Mouse (Mus musculus) testis, postnatal 14 days (tissue): ENCODE measurements around the gene Slc4a10.
"Not testable (repeated sequence)": the region's sequence is repeated elsewhere in the genome, so short reads cannot be mapped to it uniquely, and the experiment has no call there.

Experiments
- DNase-seq: peaks from one replicate; pipeline ENCODE4 v3.0.0; 2021; ENCODE audit warnings: low spot score

Slc4a10 gene

DNA sequence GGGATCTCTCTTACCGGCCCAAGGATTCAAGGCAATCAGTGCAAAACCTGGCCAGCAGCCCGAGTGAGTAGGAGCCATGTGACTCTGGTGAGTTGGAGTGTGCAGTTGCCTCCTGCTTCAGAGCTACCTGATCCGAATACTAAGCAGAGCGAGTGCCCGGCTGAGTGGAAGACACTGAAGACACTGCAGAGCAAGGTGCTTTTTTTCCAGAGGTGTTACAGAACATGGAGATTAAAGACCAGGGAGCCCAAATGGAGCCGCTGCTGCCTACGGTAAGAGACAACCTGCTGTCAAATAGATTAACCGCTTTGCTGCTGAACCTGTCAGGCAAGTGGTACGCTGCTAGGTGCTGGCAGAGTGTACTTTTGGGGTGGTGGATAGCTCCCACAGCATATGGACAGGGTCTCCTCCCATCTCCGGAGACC lies at the start of gene Slc4a10:
TSS of gene Slc4a10 (plus strand) at position 42 of the 425 bp plus-strand sequence.
- DNase-seq: no peak

GRCm38 (mm10) chr2:62001251-62001650 lies 45.0 kb upstream of the Slc4a10 start:
- not testable (repeated sequence) for DNase-seq

DNA sequence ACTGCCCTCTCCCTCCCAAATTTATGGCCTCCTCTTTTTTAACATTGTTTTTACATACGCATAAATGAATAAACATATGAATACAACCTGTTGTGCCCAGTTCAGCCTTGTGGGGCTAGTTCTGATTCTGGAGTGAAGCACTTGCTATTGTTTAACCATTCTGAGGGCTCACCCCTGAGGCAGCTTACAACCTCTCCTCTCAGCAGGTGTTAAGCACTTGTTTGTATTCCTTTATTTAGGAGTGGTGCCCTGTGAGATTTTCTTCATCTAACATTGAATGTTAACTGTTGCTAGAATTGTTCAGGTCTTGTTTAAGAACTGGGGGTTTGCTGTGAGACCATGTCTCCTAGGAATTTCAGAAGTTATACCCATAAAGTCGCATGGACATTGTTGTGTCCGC lies 28.1 kb upstream of the Slc4a10 start:
- no peak for DNase-seq

DNA sequence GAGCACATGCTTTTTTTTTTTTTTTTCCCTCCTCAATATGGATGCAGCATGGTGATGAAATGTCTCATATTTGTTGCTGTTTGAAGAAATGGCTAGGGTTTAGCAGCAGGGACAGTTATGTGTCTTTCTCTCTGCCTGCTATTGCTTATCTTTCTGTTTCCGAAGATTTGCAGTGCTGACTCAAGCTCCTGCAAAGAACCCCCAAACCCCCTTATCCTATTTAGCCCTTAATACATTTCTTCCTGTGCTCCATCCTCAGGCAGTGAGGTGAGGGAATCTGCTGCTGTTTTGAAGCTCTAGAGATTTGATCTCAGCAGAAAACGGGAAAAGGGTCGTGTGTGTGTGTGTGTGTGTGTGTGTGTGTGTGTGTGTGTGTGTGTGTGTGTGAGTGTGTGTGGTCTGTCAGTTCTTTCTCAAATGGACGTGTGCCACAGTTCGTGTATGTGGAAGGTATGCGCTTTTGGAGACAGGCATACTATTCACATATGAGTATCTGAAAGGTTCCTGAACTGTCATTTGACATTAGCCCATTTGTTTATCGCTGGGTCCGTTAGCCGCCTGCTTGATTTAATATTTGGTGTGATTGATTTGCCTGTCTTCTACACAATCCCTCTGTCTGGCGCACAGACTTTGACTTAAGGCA lies 720 bp downstream of the Slc4a10 start:
- no peak for DNase-seq

DNA sequence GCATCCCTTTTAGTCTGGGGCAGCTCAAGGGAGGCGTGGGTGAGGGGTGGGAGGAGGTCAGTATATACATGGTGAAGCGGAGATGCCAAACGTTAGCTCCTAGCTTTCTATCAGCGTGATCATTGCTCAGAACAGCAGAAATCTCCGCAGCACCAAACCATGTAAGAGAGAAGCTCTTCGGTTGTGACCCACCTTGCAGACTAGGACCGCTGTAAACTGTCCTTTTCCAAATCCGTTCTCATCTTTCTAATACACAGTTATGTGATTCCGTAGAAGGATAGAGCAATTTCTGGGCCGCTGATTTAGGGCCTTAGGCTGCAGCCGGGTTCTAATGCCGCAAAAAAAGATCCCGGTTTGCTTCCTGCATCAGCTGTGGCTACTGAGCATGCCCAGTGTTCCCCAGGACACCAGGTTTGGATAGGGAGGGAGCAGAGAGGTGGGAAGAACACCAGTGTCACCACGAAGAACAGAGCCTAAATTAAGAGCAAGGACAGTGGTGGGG lies 1.3 kb downstream of the Slc4a10 start:
- DNase-seq: no peak

DNA sequence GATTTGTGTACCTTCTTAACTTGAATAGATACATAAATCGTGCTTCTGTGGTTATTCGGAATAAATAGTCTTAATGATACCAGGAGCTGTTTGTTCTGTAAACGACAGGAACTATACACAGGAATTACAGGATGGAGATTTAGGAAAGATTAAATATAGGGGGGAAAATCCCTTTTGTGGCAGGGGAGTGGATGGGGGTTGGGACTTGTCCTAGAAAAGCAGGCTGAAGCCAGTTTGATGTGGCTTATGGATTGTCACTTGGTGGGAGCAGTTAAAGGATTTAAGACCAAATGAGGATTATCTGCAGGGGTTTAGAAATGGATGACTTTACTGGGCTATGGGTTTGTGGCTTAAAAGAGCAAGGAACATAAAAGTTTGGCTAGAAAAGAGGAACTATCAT lies 1.9 kb downstream of the Slc4a10 start:
- no peak for DNase-seq

DNA sequence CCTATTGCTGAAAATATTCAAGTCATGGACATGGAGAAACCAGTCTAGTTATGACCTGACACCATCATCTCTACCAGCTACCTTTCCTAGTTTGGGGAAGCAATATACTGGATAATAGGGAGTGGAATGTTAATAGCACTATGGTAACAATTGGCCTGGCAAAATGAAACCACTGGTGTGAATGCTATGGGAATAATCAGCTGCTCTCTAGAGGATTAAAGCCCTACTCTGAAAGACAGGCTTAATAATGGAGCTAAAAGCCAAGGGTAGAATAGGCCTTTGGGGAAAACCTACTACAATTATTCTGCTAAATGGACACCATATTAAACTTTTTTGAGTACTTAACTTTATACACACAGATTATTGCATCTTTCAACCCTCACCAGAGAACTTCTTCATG lies 30.2 kb downstream of the Slc4a10 start:
- DNase-seq: no peak

GRCm38 (mm10) chr2:62087566-62087965 lies 41.3 kb downstream of the Slc4a10 start:
- no peak for DNase-seq

GRCm38 (mm10) chr2:62088715-62089114 lies 42.5 kb downstream of the Slc4a10 start:
- DNase-seq: no peak

DNA sequence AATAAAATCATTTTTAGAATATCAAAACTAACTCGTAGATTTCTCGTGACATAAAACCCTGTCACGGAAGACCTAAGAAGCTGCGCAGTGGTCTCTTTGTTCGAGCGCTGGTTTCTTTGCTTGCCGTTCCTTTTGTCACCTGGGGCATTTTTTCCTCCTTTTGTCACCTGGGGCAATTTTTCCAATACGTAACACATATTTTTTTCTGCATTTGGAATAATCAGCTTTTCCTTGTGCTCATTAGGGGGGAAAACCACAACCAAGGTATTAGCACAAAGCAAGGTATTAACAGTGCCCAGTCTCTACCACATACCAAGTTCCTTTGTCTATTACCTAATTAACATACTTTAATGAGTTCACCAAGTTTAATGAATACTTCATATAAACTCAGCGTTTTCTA lies 42.9 kb downstream of the Slc4a10 start:
- no peak for DNase-seq

DNA sequence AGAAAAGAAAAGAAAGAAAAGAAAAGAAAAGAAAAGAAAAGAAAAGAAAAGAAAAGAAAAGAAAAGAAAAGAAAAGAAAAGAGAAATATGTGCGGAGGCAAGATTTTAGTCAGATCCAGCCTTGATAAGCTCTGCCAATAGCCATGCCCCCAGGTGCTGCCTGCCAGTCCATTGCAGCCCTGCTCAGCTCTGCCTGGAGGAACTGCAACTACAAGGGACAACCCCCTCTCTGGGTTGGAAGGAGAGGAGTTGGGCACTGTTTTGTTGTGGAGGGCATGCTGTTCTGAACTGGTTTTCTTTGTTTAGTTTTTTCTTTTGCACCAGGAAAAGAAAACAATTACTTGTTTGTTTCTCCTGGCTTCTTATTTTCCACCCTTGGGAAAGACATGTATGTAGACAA lies 54.3 kb downstream of the Slc4a10 start:
- DNase-seq: no peak

GRCm38 (mm10) chr2:62115346-62115745 lies 69.1 kb downstream of the Slc4a10 start:
- DNase-seq: no peak

- DNase-seq: no peak
Observed at GRCm38 (mm10) chr2:62129975-62130374, 83.7 kb downstream of the Slc4a10 start.

- DNase-seq: no peak
Observed at GRCm38 (mm10) chr2:62134911-62135310, 88.6 kb downstream of the Slc4a10 start.

DNA sequence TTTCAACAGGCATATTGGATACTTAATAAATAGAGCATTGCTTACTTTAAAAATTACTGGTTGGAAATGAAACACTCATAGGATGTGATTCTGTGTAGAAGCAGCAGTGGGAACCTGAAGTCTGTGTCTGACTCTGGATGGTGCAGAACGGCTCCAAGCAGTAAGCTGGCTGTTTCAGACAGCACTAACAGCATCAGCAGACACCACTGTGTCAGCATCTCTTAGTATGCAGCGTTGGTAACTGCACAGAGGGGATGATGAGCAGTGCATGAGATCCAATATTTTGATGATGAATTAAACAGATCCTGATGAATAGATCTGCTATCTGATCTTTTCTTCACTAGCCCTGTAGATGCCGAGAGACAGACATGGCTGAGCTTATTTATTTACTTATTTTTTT lies 101.4 kb downstream of the Slc4a10 start:
- no peak for DNase-seq

- no peak for DNase-seq
Observed at GRCm38 (mm10) chr2:62149421-62149820, 103.2 kb downstream of the Slc4a10 start.

DNA sequence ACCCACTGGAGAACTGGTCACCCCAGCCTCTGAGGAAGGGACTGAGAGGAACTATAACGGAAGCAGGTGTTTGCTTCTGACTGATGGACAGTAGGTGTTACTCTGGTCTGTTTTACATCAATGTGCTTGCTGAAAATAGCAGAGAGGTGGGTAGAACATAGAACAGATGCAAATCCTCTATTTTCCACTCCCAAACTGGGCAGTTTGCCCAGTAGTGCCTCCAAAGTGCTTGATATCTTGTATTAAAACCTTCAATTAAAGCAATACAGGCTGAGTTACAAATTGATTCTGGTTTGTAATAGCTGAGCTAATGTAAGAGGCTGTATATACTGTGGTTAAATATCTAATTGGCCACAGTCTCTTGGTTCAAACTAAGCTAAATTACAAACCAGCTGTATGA lies 104.6 kb downstream of the Slc4a10 start:
- no peak for DNase-seq

DNA sequence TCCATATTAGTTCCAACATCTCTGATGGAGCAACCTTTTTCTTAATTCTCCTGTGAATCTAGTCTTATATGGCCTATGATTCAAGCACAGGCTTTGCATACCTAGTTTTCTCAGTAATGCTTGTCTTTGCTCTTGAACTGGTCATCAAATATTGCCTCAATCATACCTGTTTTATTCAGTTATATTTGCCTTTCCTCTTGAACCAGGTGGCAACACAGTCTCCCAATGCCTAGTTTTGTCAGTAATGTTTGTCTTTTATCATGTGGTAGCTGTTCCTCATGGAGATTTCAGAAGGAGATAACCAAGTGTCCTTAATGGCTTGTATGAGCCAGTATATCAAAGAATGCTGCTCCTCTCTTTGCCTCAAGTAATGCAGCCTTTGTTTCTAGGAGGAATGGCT lies 163.8 kb downstream of the Slc4a10 start:
- no peak for DNase-seq

DNA sequence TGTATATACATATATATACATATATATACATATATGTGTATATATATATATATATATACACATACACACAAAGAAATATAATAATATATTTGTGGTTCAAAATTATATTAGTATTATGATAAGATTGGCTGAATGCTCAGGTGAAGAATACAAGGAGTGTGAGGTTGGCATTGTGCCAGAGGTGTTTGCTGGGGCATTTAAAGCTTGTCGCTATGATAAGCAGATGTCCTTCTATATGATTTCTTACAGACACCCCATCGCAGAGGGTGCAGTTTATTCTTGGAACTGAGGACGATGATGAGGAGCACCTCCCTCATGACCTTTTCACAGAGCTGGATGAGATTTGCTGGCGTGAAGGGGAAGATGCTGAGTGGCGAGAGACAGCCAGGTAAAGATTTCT lies 164.8 kb downstream of the Slc4a10 start:
- no peak for DNase-seq

- DNase-seq: no peak
Observed at GRCm38 (mm10) chr2:62227563-62227962, 181.3 kb downstream of the Slc4a10 start.

GRCm38 (mm10) chr2:62231271-62231670 lies 185.0 kb downstream of the Slc4a10 start:
- no peak for DNase-seq

- no peak for DNase-seq
Observed at GRCm38 (mm10) chr2:62244167-62244566, 197.9 kb downstream of the Slc4a10 start.

DNA sequence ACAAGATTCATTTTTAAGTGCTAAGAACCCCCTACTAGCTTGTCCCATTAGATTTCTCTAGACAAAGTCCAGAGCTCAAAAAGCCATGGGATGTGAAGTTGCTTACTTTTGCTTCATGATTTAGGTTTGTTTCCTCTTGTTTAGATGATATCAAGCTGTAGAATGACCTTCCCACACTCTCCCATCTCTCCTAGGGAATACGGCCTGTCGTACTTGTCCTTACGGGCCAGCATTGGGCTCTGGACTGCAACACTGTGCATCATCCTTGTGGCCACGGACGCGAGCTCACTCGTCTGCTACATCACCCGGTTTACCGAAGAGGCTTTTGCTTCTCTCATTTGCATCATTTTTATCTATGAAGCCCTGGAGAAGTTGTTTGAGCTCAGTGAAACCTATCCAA lies 222.2 kb downstream of the Slc4a10 start:
- DNase-seq: no peak

GRCm38 (mm10) chr2:62271840-62272239 lies 225.6 kb downstream of the Slc4a10 start:
- no peak for DNase-seq
